Mouse (Mus musculus): Measurements from ENCODE around the gene Mettl26. TPM values are rescaled to one million over a fixed set of nuclear protein-coding genes. Genes with fewer than 3 reads are reported as not detected.

The Mettl26 gene
- polyA plus RNA-seq, 1 experiment from 2014 or later, result 3.3 TPM

- Histone ChIP-seq H3K36me3 (ENCODE audit: inconsistent target) (peaks cover 42% of the 10 kb centered on the region), H3K27ac (no peak overlapping the region), H3K79me2 (ENCODE audit: inconsistent target) (peaks cover 10% of the 10 kb centered on the region; the same call in 1 of the 2 replicates), H3K4me3 (ENCODE audit: inconsistent target) (no peak overlapping the region)
- whole genome bisulfite sequencing (ENCODE audit: missing documents), result 95% methylated on average over 4 of the region's 4 CpGs
Measured at GRCm38 (mm10) chr17:25843122-25843521, 31.8 kb upstream of the Mettl26 start.

- peaks cover 10% of the 10 kb centered on the region; the same call in 1 of the 2 replicates for H3K79me2 ChIP-seq (ENCODE audit: inconsistent target)
- WGBS (ENCODE audit: missing documents), result 3% methylated on average over 38 of the region's 38 CpGs
- 0 out of 2 replicates have a peak overlapping the region, but pooled peaks have one; percentile 2 for H3K27ac ChIP-seq
- peaks cover 37% of the 10 kb centered on the region for H3K36me3 ChIP-seq (ENCODE audit: inconsistent target)
- H3K4me3 ChIP-seq (ENCODE audit: inconsistent target), result peak overlapping the region; percentile 68
Measured at GRCm38 (mm10) chr17:25843636-25844395, 31.1 kb upstream of the Mettl26 start.

- Histone ChIP-seq H3K79me2 (ENCODE audit: inconsistent target) (peaks cover 10% of the 10 kb centered on the region; the same call in 1 of the 2 replicates), H3K4me3 (ENCODE audit: inconsistent target) (peak within 1 kb of the TSS; percentile 68), H3K36me3 (ENCODE audit: inconsistent target) (peaks cover 31% of the 10 kb centered on the region), H3K27ac (peak within 1 kb of the TSS; percentile 44)
- 0% methylated on average over 19 of the region's 21 CpGs for WGBS (ENCODE audit: missing documents)
Measured at GRCm38 (mm10) chr17:25844396-25844901, 30.4 kb upstream of the Mettl26 start, which contains the start of gene Rhot2. TSS of gene Rhot2 (minus strand) at chr17:25844851.

- Histone ChIP-seq H3K36me3 (ENCODE audit: inconsistent target) (no peaks in the 10 kb centered on the region), H3K4me3 (ENCODE audit: inconsistent target) (no peak overlapping the region), H3K79me2 (ENCODE audit: inconsistent target) (no peaks in the 10 kb centered on the region), H3K27ac (no peak overlapping the region)
- 90% methylated on average over 6 of the region's 6 CpGs for WGBS (ENCODE audit: missing documents)
Measured at GRCm38 (mm10) chr17:25860229-25860628, 14.6 kb upstream of the Mettl26 start.

GRCm38 (mm10) chr17:25860832-25861703 is 13.8 kb upstream of the Mettl26 start, which contains the start of gene Wdr90:
TSS of gene Wdr90 (minus strand) at chr17:25861501.
- peak within 1 kb of the TSS; percentile 39 for H3K4me3 ChIP-seq (ENCODE audit: inconsistent target)
- 4% methylated on average over 58 of the region's 65 CpGs for WGBS (ENCODE audit: missing documents)
- H3K79me2 ChIP-seq (ENCODE audit: inconsistent target), result no peaks in the 10 kb centered on the region; the same call in 1 of the 2 replicates
- H3K36me3 ChIP-seq (ENCODE audit: inconsistent target), result no peaks in the 10 kb centered on the region
- H3K27ac ChIP-seq, result peak within 1 kb of the TSS; percentile 27

GRCm38 (mm10) chr17:25861704-25862612 is 12.9 kb upstream of the Mettl26 start:
- WGBS (ENCODE audit: missing documents), result 10% methylated on average over 6 of the region's 6 CpGs
- peak overlapping the region; percentile 27 for H3K27ac ChIP-seq
- no peaks in the 10 kb centered on the region for H3K36me3 ChIP-seq (ENCODE audit: inconsistent target)
- H3K79me2 ChIP-seq (ENCODE audit: inconsistent target), result no peaks in the 10 kb centered on the region; the same call in 1 of the 2 replicates
- peak overlapping the region; percentile 39 for H3K4me3 ChIP-seq (ENCODE audit: inconsistent target)

GRCm38 (mm10) chr17:25863681-25864080 is 11.2 kb upstream of the Mettl26 start:
- Histone ChIP-seq H3K36me3 (ENCODE audit: inconsistent target) (no peaks in the 10 kb centered on the region), H3K4me3 (ENCODE audit: inconsistent target) (no peak overlapping the region), H3K79me2 (ENCODE audit: inconsistent target) (no peaks in the 10 kb centered on the region; the same call in 1 of the 2 replicates), H3K27ac (no peak overlapping the region)
- WGBS (ENCODE audit: missing documents), result 94% methylated on average over 6 of the region's 6 CpGs

- Histone ChIP-seq H3K36me3 (ENCODE audit: inconsistent target) (no peaks in the 10 kb centered on the region), H3K4me3 (ENCODE audit: inconsistent target) (no peak overlapping the region), H3K79me2 (ENCODE audit: inconsistent target) (no peaks in the 10 kb centered on the region; the same call in 1 of the 2 replicates), H3K27ac (no peak overlapping the region)
- WGBS (ENCODE audit: missing documents), result 95% methylated on average over 14 of the region's 14 CpGs
Measured at GRCm38 (mm10) chr17:25864311-25864710, 10.6 kb upstream of the Mettl26 start.

GRCm38 (mm10) chr17:25865288-25865687 is 9.6 kb upstream of the Mettl26 start:
- Histone ChIP-seq H3K27ac (no peak overlapping the region), H3K36me3 (ENCODE audit: inconsistent target) (no peaks in the 10 kb centered on the region), H3K4me3 (ENCODE audit: inconsistent target) (no peak overlapping the region), H3K79me2 (ENCODE audit: inconsistent target) (no peaks in the 10 kb centered on the region; the same call in 1 of the 2 replicates)
- WGBS (ENCODE audit: missing documents), result 86% methylated on average over 11 of the region's 11 CpGs

GRCm38 (mm10) chr17:25866172-25866571 is 8.7 kb upstream of the Mettl26 start:
- no peak overlapping the region for H3K27ac ChIP-seq
- H3K79me2 ChIP-seq (ENCODE audit: inconsistent target), result no peaks in the 10 kb centered on the region; the same call in 1 of the 2 replicates
- H3K36me3 ChIP-seq (ENCODE audit: inconsistent target), result no peaks in the 10 kb centered on the region
- 94% methylated on average over 3 of the region's 3 CpGs for WGBS (ENCODE audit: missing documents)
- no peak overlapping the region for H3K4me3 ChIP-seq (ENCODE audit: inconsistent target)

GRCm38 (mm10) chr17:25867509-25867835 is 7.4 kb upstream of the Mettl26 start:
- Histone ChIP-seq H3K36me3 (ENCODE audit: inconsistent target) (no peaks in the 10 kb centered on the region), H3K27ac (no peak overlapping the region), H3K79me2 (ENCODE audit: inconsistent target) (no peaks in the 10 kb centered on the region; the same call in 1 of the 2 replicates), H3K4me3 (ENCODE audit: inconsistent target) (peak overlapping the region; percentile 40)
- 12% methylated on average over 7 of the region's 7 CpGs for WGBS (ENCODE audit: missing documents)

- WGBS (ENCODE audit: missing documents), result under 1% methylated on average over 41 of the region's 42 CpGs
- H3K36me3 ChIP-seq (ENCODE audit: inconsistent target), result no peaks in the 10 kb centered on the region
- 0 out of 2 replicates have a peak overlapping the region, but pooled peaks have one; percentile 19 for H3K27ac ChIP-seq
Measured at GRCm38 (mm10) chr17:25867836-25868600, 6.9 kb upstream of the Mettl26 start.

GRCm38 (mm10) chr17:25868601-25869191 is 6.2 kb upstream of the Mettl26 start, which contains the start of gene Mcrip2:
TSS of gene Mcrip2 (minus strand) at chr17:25868764.
- Histone ChIP-seq H3K36me3 (ENCODE audit: inconsistent target) (no peaks in the 10 kb centered on the region), H3K79me2 (ENCODE audit: inconsistent target) (no peaks in the 10 kb centered on the region; the same call in 1 of the 2 replicates), H3K27ac (0 out of 2 replicates have a peak within 1 kb of the TSS, but pooled peaks have one; percentile 19), H3K4me3 (ENCODE audit: inconsistent target) (peak within 1 kb of the TSS; percentile 40)
- WGBS (ENCODE audit: missing documents), result 2% methylated on average over 24 of the region's 24 CpGs

More at GRCm38 (mm10) chr17:25867836-25868600, 6.9 kb upstream of the Mettl26 start:
- Histone ChIP-seq H3K4me3 (ENCODE audit: inconsistent target) (peak overlapping the region; percentile 40), H3K79me2 (ENCODE audit: inconsistent target) (no peaks in the 10 kb centered on the region; the same call in 1 of the 2 replicates)
